Mouse (Mus musculus) kidney, adult 2 months (tissue): ENCODE data around the gene Slc7a1.

Source experiments
- CTCF ChIP-seq: fragments of 200-500 bp; conservative IDR thresholded peaks from 2 replicates; pipeline ENCODE4 v1.5.1; 2011; ENCODE audit warnings: low read depth, mild to moderate bottlenecking, control low read depth, low read length, moderate library complexity, mixed read lengths; ENCODE audit not compliant: insufficient read depth, insufficient read length
- POLR2A ChIP-seq: fragments of 200-500 bp; IDR thresholded peaks from one replicate; pipeline ENCODE4 v1.6.1; 2011; ENCODE audit warnings: low read depth, low read length, control low read depth

- no peak for TF ChIP-seq CTCF
- TF ChIP-seq POLR2A, result no peak
Measured at GRCm38 (mm10) chr5:148386471-148386870, 13.2 kb downstream of the Slc7a1 start.
